Mouse (Mus musculus) midbrain, embryonic 10.5 days (tissue): Measurements from ENCODE around the gene Grb7. TPM values are rescaled to one million over a fixed set of nuclear protein-coding genes. Genes with fewer than 3 reads are reported as not detected.

Source experiments
- DNase-seq: peaks from one replicate; pipeline ENCODE4 v3.0.0-alpha.2; 2017; ENCODE audit warnings: low spot score
- H3K27ac ChIP-seq: fragments of 300-500 bp; sonication (generic); replicated peaks from 2 replicates; pipeline ENCODE4 v1.5.1; 2016; ENCODE audit warnings: mild to moderate bottlenecking
- H3K27me3 ChIP-seq: fragments of 300-500 bp; sonication (generic); 2 replicates; pipeline ENCODE4 v1.6.1; 2016; ENCODE audit warnings: low read depth, mild to moderate bottlenecking; ENCODE audit not compliant: poor library complexity, severe bottlenecking
- H3K36me3 ChIP-seq: fragments of 300-500 bp; sonication (generic); 2 replicates; pipeline ENCODE4 v1.6.1; 2016; ENCODE audit warnings: mild to moderate bottlenecking, moderate library complexity
- H3K4me1 ChIP-seq: fragments of 300-500 bp; sonication (generic); 2 replicates; pipeline ENCODE4 v1.6.1; 2016
- H3K4me3 ChIP-seq: fragments of 300-500 bp; sonication (generic); 2 replicates; pipeline ENCODE4 v1.5.1; 2016; ENCODE audit warnings: mild to moderate bottlenecking, moderate library complexity
- H3K9me3 ChIP-seq: fragments of 300-500 bp; sonication (generic); replicated peaks from 2 replicates; pipeline ENCODE4 v1.6.1; 2016; ENCODE audit warnings: mild to moderate bottlenecking
- WGBS: fragments of 180-500 bp; shearing (Covaris S2); methylation state at CpG from one replicate; pipeline ENCODE4 v1.1.7; 2016; 5-methylcytosine and 5-hydroxymethylcytosine counted together
- polyA plus RNA-seq: library from polyadenylated mRNA; unstranded; fragments of >200 nt; fragmentation: Nextera tagmentation; extraction: Ambion mirVana; gene quantifications from 2 replicates; pipeline ENCODE4 v1.2.1, GENCODE M21; 2016

Grb7 gene
- polyA plus RNA-seq, 1 experiment from 2014 or later: 2.3 TPM

GRCm38 (mm10) chr11:98479026-98479939 is 33.1 kb downstream of the Grb7 start:
- H3K9me3 ChIP-seq: no peaks in the 10 kb centered on the region
- no peak overlapping the region for H3K4me3 ChIP-seq
- WGBS: 90% methylated on average over 13 of the region's 13 CpGs
- no peaks in the 10 kb centered on the region for H3K27me3 ChIP-seq
- no peak overlapping the region for H3K27ac ChIP-seq
- no peaks in the 10 kb centered on the region for H3K36me3 ChIP-seq
- peaks cover under 1% of the 10 kb centered on the region; the same call in 1 of the 2 replicates for H3K4me1 ChIP-seq
- no peak for DNase-seq

DNA sequence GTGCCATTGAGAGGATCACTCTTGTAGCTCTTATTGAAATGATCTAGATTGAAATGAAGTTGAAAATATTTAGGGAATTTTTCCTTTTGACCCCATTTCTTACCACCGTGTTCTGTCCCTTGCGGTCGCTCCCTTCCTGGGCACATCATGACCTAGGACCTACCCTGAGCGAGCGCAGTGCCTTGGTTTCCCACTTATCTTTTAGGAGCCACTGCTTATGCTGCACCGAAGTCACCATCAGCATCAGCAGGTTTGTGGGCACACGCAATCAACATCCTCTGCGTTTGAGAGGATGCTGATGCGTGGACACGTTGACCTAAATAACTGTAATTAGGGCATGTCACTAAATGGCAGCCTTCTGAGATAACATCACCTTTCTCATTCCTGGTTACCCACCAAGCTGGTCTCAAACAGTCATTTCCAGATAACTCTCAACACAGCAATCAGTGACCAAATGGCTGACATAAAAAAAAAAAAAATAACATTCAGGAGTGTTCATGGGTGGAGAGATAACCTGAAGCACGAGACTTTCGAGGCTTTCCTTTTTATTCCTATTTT is 33.8 kb downstream of the Grb7 start:
- no peak overlapping the region for H3K4me3 ChIP-seq

GRCm38 (mm10) chr11:98481231-98481630 is 35.0 kb downstream of the Grb7 start:
- Histone ChIP-seq H3K27me3 (no peaks in the 10 kb centered on the region), H3K27ac (no peak overlapping the region), H3K36me3 (no peaks in the 10 kb centered on the region), H3K9me3 (no peaks in the 10 kb centered on the region), H3K4me1 (no peaks in the 10 kb centered on the region), H3K4me3 (no peak overlapping the region)
- 79% methylated on average over 6 of the region's 6 CpGs for WGBS
- no peak for DNase-seq

More for the DNA sequence above, 33.8 kb downstream of the Grb7 start:
- no peaks in the 10 kb centered on the region for H3K9me3 ChIP-seq
- H3K4me1 ChIP-seq: no peaks in the 10 kb centered on the region
- H3K27ac ChIP-seq: no peak overlapping the region
- no peaks in the 10 kb centered on the region for H3K27me3 ChIP-seq
- DNase-seq: no peak
- WGBS: 93% methylated on average over 12 of the region's 12 CpGs
- H3K36me3 ChIP-seq: no peaks in the 10 kb centered on the region

- no peak for DNase-seq
- no peaks in the 10 kb centered on the region for H3K27me3 ChIP-seq
- WGBS: 88% methylated on average over 10 of the region's 10 CpGs
- no peaks in the 10 kb centered on the region for H3K36me3 ChIP-seq
- H3K27ac ChIP-seq: no peak overlapping the region
- H3K4me3 ChIP-seq: no peak overlapping the region
- H3K4me1 ChIP-seq: no peaks in the 10 kb centered on the region
- no peaks in the 10 kb centered on the region for H3K9me3 ChIP-seq
These were observed 35.9 kb downstream of the Grb7 start for GRCm38 (mm10) chr11:98482067-98482466.

DNA sequence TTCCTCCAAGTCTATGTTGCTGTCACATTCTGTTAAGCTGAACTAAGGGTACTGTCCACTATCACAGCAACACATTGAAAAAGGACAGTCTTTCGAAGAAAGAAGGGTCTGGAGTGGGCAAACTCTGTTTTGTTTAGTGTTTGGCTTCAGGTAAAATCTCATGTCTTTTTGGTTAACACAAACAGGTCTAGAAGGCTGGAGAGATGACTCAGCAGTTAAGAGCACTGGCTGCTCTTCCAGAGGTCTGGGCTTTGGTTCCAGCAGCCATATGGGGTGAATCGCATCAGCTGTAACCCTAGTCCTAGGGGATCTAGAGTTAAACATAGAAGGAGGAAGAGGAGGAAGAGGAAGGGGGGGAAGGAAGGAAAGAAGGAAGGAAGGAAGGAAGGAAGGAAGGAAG is 39.6 kb downstream of the Grb7 start:
- no peak for DNase-seq
- no peaks in the 10 kb centered on the region for H3K4me1 ChIP-seq
- H3K9me3 ChIP-seq: no peaks in the 10 kb centered on the region

GRCm38 (mm10) chr11:98487526-98488040 is 41.4 kb downstream of the Grb7 start:
- 0 out of 2 replicates have a peak, but pooled peaks cover 5% of the 10 kb centered on the region for H3K27me3 ChIP-seq
- H3K27ac ChIP-seq: no peak overlapping the region
- no peak for DNase-seq
- H3K4me3 ChIP-seq: no peak overlapping the region
- whole genome bisulfite sequencing: 76% methylated on average over 5 of the region's 5 CpGs
- H3K36me3 ChIP-seq: no peaks in the 10 kb centered on the region
- peaks cover 2% of the 10 kb centered on the region; the same call in 1 of the 2 replicates for H3K4me1 ChIP-seq
- H3K9me3 ChIP-seq: no peaks in the 10 kb centered on the region

More for the DNA sequence above, 39.6 kb downstream of the Grb7 start:
- Histone ChIP-seq H3K36me3 (no peaks in the 10 kb centered on the region), H3K27me3 (no peaks in the 10 kb centered on the region), H3K4me3 (no peak overlapping the region), H3K27ac (no peak overlapping the region)
- 89% methylated on average over 2 of the region's 2 CpGs for WGBS

DNA sequence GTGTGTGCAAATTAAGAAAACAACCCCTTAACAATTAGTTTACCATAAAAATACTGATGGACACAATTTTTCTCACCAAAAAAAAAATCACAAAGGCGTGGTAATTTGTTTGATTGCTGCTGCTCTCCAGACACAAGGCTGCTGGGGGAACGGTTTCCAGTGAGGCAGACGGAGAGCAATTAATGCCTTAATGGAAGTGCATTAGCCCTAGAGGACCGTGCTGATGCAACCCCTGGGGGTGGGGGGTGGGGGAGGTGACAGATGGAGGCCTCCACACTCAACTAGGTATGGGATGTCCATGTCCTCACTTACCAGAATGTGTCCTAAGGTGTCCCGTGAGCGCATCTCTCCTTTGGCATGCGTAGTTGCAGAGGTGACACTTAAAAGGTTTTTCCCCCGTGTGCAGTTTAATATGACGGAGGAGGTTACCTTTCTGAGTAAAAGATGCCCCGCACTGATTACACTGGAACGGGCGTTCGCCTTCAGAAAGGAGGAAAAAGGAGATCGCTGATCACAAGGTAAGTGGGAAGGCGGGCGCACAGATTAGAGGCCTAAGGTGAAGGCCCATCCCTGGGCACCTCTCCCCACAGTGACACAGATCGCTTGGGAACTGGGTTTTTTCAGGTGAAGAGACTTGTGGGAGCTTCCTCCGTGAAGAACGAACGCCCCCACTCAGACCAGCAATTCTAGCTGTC is 42.5 kb downstream of the Grb7 start:
- Histone ChIP-seq H3K27me3 (0 out of 2 replicates have a peak, but pooled peaks cover 6% of the 10 kb centered on the region), H3K36me3 (no peaks in the 10 kb centered on the region), H3K27ac (no peak overlapping the region), H3K4me1 (peaks cover 11% of the 10 kb centered on the region), H3K9me3 (no peaks in the 10 kb centered on the region), H3K4me3 (no peak overlapping the region)
- WGBS: 77% methylated on average over 20 of the region's 20 CpGs
- DNase-seq: no peak

GRCm38 (mm10) chr11:98491571-98491970 is 45.4 kb downstream of the Grb7 start:
- no peak overlapping the region for H3K27ac ChIP-seq
- no peak for DNase-seq
- H3K9me3 ChIP-seq: no peaks in the 10 kb centered on the region
- no peaks in the 10 kb centered on the region for H3K36me3 ChIP-seq
- peaks cover 11% of the 10 kb centered on the region for H3K4me1 ChIP-seq
- H3K27me3 ChIP-seq: peaks cover 26% of the 10 kb centered on the region; the same call in 1 of the 2 replicates
- 80% methylated on average over 7 of the region's 7 CpGs for WGBS
- H3K4me3 ChIP-seq: no peak overlapping the region

- DNase-seq: no peak
- Histone ChIP-seq H3K4me3 (no peak overlapping the region), H3K27me3 (peaks cover 28% of the 10 kb centered on the region; the same call in 1 of the 2 replicates), H3K4me1 (peaks cover 16% of the 10 kb centered on the region), H3K9me3 (no peaks in the 10 kb centered on the region), H3K27ac (no peak overlapping the region), H3K36me3 (no peaks in the 10 kb centered on the region)
- 16% methylated on average over 7 of the region's 7 CpGs for WGBS
These were observed 46.8 kb downstream of the Grb7 start for GRCm38 (mm10) chr11:98492959-98493358.

- H3K27ac ChIP-seq: no peak overlapping the region
- peaks cover 18% of the 10 kb centered on the region for H3K4me1 ChIP-seq
- peaks cover 28% of the 10 kb centered on the region; the same call in 1 of the 2 replicates for H3K27me3 ChIP-seq
- no peak overlapping the region for H3K4me3 ChIP-seq
- WGBS: 59% methylated on average over 9 of the region's 9 CpGs
- H3K9me3 ChIP-seq: no peaks in the 10 kb centered on the region
- H3K36me3 ChIP-seq: no peaks in the 10 kb centered on the region
- no peak for DNase-seq
These were observed 47.2 kb downstream of the Grb7 start for GRCm38 (mm10) chr11:98493394-98493793.

GRCm38 (mm10) chr11:98495176-98495719 is 49.1 kb downstream of the Grb7 start:
- 93% methylated on average over 5 of the region's 5 CpGs for WGBS
- DNase-seq: no peak
- Histone ChIP-seq H3K4me3 (no peak overlapping the region), H3K27ac (no peak overlapping the region), H3K27me3 (peaks cover 28% of the 10 kb centered on the region; the same call in 1 of the 2 replicates), H3K4me1 (peaks cover 18% of the 10 kb centered on the region), H3K36me3 (no peaks in the 10 kb centered on the region), H3K9me3 (no peaks in the 10 kb centered on the region)
